Mouse (Mus musculus) stomach, postnatal 0 days (tissue): ENCODE data around the gene Ppfia1.

Experiments
- CTCF ChIP-seq: IDR thresholded peaks from 2 replicates; pipeline ENCODE4 v1.5.1; 2016; ENCODE audit warnings: antibody characterized with exemption, low read depth, mild to moderate bottlenecking, moderate library complexity
- EP300 ChIP-seq: optimal IDR thresholded peaks from 2 replicates; pipeline ENCODE3; 2016; ENCODE audit warnings: antibody characterized with exemption

DNA sequence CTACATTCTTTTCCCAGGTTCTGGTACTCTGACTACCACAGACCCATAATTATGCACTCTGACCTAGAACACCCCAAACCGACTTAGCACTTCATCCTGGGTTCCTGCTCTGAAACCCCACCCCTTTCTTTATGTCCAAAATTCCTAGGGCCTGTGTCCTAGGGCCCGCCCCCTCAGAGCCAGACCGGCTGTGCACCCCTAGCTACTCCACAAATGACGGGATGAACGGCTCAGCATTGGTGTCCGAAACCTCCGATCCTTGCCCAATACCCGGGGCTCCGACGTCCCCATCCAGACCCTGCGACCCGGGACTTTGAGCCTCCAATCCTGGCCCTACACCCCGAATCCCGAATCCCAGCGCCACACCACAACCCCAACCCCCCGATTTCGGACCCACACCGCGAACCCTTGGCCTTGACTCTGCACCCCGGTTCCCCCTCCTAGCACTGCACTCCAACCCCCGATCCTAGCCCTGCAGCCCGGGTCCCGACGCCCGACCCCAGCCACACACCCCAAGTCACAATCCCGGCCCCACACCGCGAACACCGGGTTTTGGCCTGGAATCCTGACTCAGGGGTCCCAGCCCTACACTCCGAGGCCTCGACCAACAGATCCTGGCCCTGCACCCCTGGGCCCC, 83.5 kb downstream of the Ppfia1 start:
- TF ChIP-seq CTCF (no peak), EP300 (no peak)
